Mouse (Mus musculus) forebrain, embryonic 16.5 days (tissue): Measurements from ENCODE around the gene Zfhx3. TPM values are rescaled to one million over a fixed set of nuclear protein-coding genes. Genes with fewer than 3 reads are reported as not detected.
A peak's percentile ranks its signal among the peaks of the same experiment; 100 is the strongest.

Source experiments
- ATAC-seq: fragments of 200-750 bp; cut with Nextera tagmentation; 2 replicates; pipeline ENCODE4 v1.8.0; 2017; ENCODE audit warnings: mild to moderate bottlenecking, moderate library complexity
- H3K27ac ChIP-seq: fragments of 300-500 bp; sonication (generic); 2 replicates; pipeline ENCODE4 v1.5.1; 2014; ENCODE audit warnings: low read length, control low read depth
- H3K27me3 ChIP-seq: fragments of 300-500 bp; sonication (generic); replicated peaks from 2 replicates; pipeline ENCODE4 v1.6.1; 2014; ENCODE audit warnings: low read length; ENCODE audit not compliant: control insufficient read depth, insufficient read depth
- H3K36me3 ChIP-seq: fragments of 300-500 bp; sonication (generic); 2 replicates; pipeline ENCODE4 v1.6.1; 2014; ENCODE audit not compliant: control insufficient read depth, insufficient read depth
- H3K4me1 ChIP-seq: fragments of 300-500 bp; sonication (generic); replicated peaks from 2 replicates; pipeline ENCODE4 v1.6.1; 2014; ENCODE audit warnings: low read length; ENCODE audit not compliant: control insufficient read depth, insufficient read depth
- H3K4me2 ChIP-seq: fragments of 300-500 bp; sonication (generic); 2 replicates; pipeline ENCODE4 v1.6.1; 2014; ENCODE audit warnings: mild to moderate bottlenecking, low read length, control low read depth
- H3K4me3 ChIP-seq: fragments of 300-500 bp; sonication (generic); replicated peaks from 2 replicates; pipeline ENCODE4 v1.5.1; 2014; ENCODE audit warnings: mild to moderate bottlenecking, low read length, control low read depth
- H3K9ac ChIP-seq: fragments of 300-500 bp; sonication (generic); replicated peaks from 2 replicates; pipeline ENCODE4 v1.6.1; 2014; ENCODE audit warnings: low read depth, low read length, control low read depth
- H3K9me3 ChIP-seq: fragments of 300-500 bp; sonication (generic); 2 replicates; pipeline ENCODE4 v1.6.1; 2016; ENCODE audit warnings: low read length; ENCODE audit not compliant: control insufficient read depth
- WGBS: fragments of 180-500 bp; shearing (Covaris S2); extraction: QIAGEN DNeasy Blood & Tissue Kit; methylation state at CpG from one replicate; pipeline ENCODE4 v1.1.7; 2014; 5-methylcytosine and 5-hydroxymethylcytosine counted together
- polyA plus RNA-seq: library from polyadenylated mRNA; unstranded; fragments of >200 nt; fragmentation: Nextera tagmentation; extraction: Ambion mirVana; gene quantifications from 2 replicates; pipeline ENCODE4 v1.2.1, GENCODE M21; 2015

The Zfhx3 gene
- polyA plus RNA-seq, 1 experiment from 2014 or later, result 14.6 TPM

- Histone ChIP-seq H3K9me3 (no peaks in the 10 kb centered on the region), H3K36me3 (no peaks in the 10 kb centered on the region), H3K4me1 (peaks cover 23% of the 10 kb centered on the region), H3K27ac (no peak overlapping the region), H3K9ac (no peak overlapping the region), H3K4me3 (peak overlapping the region; percentile 21), H3K27me3 (peaks cover 33% of the 10 kb centered on the region), H3K4me2 (peak overlapping the region; percentile 49)
- 8% methylated on average over 5 of the region's 5 CpGs for WGBS
- 0 out of 2 replicates have a peak, but pooled peaks have one; percentile 28 for ATAC-seq
Measured at GRCm38 (mm10) chr8:108692239-108692627, 749.8 kb downstream of the Zfhx3 start.

DNA sequence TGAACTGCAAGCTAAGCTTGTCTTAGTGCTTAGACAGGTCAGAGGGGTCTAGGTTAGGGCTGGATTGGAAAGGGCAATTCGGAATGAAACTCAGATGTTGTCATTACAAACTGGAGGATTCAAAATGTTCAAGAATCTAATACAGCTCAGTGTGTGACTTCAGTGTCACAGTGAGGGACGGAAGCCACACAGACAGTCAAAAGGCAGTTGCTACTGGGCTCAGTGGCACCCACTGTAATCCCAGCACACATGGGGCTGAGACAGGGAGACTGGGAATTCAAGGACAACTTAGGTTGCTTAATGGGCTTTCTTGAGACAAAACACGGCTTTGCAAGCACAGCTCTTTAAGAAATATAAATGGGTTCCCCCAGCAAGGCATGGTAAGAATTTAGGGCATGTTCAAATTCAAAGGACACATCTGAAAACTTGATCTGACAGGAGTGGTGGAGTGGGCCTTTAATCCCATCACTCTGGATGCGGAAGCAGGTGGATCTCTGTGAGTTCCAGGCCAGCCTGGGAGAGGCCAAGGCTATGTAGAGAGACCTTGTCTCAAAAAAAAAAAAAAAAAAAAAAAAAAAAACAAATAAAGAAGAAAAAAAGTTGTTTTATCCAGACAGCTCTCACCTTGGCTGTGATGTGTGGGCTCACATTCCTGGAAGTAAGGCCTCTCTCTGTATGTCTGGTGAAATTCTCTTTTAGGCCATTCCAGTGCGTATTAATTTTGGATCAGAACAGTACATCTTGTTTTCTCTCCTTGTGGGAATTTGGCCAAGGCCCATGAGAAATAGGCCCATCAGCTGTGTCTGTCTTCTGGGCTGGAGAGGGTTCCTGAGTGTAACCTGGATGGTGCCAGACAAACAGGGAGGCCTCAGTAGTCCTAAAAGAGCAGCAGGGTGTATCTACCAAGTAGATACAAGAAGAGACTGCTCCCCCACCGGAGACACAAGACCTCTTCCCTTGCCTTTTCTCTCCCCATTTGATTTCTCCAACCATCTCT is 750.5 kb downstream of the Zfhx3 start:
- Histone ChIP-seq H3K9ac (no peak overlapping the region), H3K27ac (no peak overlapping the region), H3K4me2 (no peak overlapping the region), H3K4me1 (peaks cover 23% of the 10 kb centered on the region), H3K9me3 (no peaks in the 10 kb centered on the region), H3K4me3 (no peak overlapping the region), H3K27me3 (peaks cover 38% of the 10 kb centered on the region), H3K36me3 (no peaks in the 10 kb centered on the region)
- no peak for ATAC-seq
- 71% methylated on average over 6 of the region's 6 CpGs for WGBS

GRCm38 (mm10) chr8:108693841-108694240 is 751.4 kb downstream of the Zfhx3 start:
- H3K9me3 ChIP-seq, result no peaks in the 10 kb centered on the region
- H3K4me1 ChIP-seq, result peaks cover 23% of the 10 kb centered on the region
- ATAC-seq, result no peak
- H3K9ac ChIP-seq, result no peak overlapping the region
- no peak overlapping the region for H3K4me2 ChIP-seq
- WGBS, result 80% methylated on average over 5 of the region's 5 CpGs
- H3K4me3 ChIP-seq, result no peak overlapping the region
- H3K27ac ChIP-seq, result no peak overlapping the region
- peaks cover 42% of the 10 kb centered on the region for H3K27me3 ChIP-seq
- H3K36me3 ChIP-seq, result no peaks in the 10 kb centered on the region

GRCm38 (mm10) chr8:108694516-108694915 is 752.1 kb downstream of the Zfhx3 start:
- Histone ChIP-seq H3K9ac (no peak overlapping the region), H3K36me3 (no peaks in the 10 kb centered on the region), H3K27ac (no peak overlapping the region), H3K27me3 (peaks cover 48% of the 10 kb centered on the region), H3K4me3 (no peak overlapping the region), H3K4me2 (no peak overlapping the region), H3K9me3 (no peaks in the 10 kb centered on the region), H3K4me1 (peaks cover 23% of the 10 kb centered on the region)
- ATAC-seq, result no peak
- WGBS, result 30% methylated on average over 6 of the region's 6 CpGs

DNA sequence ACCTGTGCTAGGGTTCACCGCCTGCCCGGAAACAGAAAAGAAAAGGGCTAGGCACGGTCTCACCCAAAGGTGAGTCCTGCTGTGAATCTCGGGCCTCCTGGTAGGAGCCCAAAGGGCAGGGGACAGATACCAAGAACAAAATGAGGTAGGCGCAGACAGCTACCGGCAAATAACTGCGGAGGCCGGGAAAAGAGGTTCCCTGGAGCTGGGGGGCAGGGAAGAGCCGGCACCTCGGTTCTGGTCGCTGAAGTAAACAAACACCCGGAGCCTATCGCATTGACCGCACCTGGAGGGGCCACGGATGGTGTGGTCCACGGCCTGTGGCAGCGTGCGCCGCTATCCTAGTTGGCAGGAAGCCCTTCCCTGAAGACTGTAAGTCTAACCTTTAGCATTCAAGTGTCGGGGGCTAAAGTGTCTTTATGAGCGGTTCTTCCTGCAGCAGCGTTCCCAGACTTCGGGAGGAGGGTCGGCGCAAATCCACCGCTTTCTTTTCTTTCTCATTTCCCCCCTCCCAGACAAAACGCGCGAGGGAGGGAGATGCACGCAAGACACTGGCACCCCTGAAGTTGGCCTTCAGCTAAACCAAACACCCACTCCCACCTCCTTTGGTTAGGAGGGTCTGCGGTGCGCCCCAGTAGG is 752.9 kb downstream of the Zfhx3 start:
- no peak for ATAC-seq
- Histone ChIP-seq H3K9ac (0 out of 2 replicates have a peak overlapping the region, but pooled peaks have one; percentile 8), H3K4me3 (peak overlapping the region; percentile 17; the same call in 1 of the 2 replicates), H3K9me3 (no peaks in the 10 kb centered on the region), H3K36me3 (no peaks in the 10 kb centered on the region), H3K27ac (no peak overlapping the region), H3K4me2 (peak overlapping the region; percentile 41), H3K27me3 (peaks cover 56% of the 10 kb centered on the region), H3K4me1 (peaks cover 25% of the 10 kb centered on the region)
- WGBS, result 5% methylated on average over 31 of the region's 32 CpGs

- under 1% methylated on average over 31 of the region's 31 CpGs for WGBS
- H3K4me3 ChIP-seq, result peak overlapping the region; percentile 17; the same call in 1 of the 2 replicates
- ATAC-seq, result no peak
- no peak overlapping the region for H3K27ac ChIP-seq
- H3K4me2 ChIP-seq, result peak overlapping the region; percentile 41
- H3K36me3 ChIP-seq, result no peaks in the 10 kb centered on the region
- H3K9me3 ChIP-seq, result no peaks in the 10 kb centered on the region
- H3K27me3 ChIP-seq, result peaks cover 57% of the 10 kb centered on the region
- peaks cover 20% of the 10 kb centered on the region for H3K4me1 ChIP-seq
- no peak overlapping the region for H3K9ac ChIP-seq
Measured at GRCm38 (mm10) chr8:108695938-108696630, 753.6 kb downstream of the Zfhx3 start.

GRCm38 (mm10) chr8:108696631-108697410 is 754.4 kb downstream of the Zfhx3 start:
- H3K9ac ChIP-seq, result no peak overlapping the region
- no peak overlapping the region for H3K27ac ChIP-seq
- no peaks in the 10 kb centered on the region for H3K9me3 ChIP-seq
- H3K27me3 ChIP-seq, result peaks cover 59% of the 10 kb centered on the region
- peak overlapping the region; percentile 41 for H3K4me2 ChIP-seq
- H3K4me3 ChIP-seq, result no peak overlapping the region
- WGBS, result 1% methylated on average over 27 of the region's 27 CpGs
- peaks cover 12% of the 10 kb centered on the region for H3K4me1 ChIP-seq
- no peaks in the 10 kb centered on the region for H3K36me3 ChIP-seq
- no peak for ATAC-seq

DNA sequence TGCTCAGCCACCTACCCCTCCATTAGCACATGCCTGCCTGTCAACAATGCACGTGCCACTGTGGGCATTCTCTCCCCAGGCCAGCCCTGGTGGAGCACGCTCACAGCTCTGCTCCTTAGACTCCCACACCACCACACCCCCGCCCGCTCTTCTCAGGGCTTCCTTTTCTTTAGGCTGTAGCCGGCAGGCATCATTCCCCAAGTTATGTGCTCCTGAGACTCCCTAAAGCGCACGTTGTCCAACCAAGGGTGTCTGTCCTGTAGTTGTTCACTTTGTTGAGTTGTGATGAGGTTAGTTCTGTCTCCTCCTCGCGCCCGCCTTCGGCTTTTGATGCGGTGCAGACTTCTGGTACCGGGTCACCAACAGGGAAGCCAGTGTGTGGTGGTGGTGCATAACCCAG is 755.1 kb downstream of the Zfhx3 start:
- Histone ChIP-seq H3K4me1 (peaks cover 11% of the 10 kb centered on the region; the same call in 1 of the 2 replicates), H3K27me3 (peaks cover 62% of the 10 kb centered on the region), H3K4me2 (peak overlapping the region; percentile 2; the same call in 1 of the 2 replicates), H3K27ac (no peak overlapping the region), H3K4me3 (no peak overlapping the region), H3K9me3 (no peaks in the 10 kb centered on the region), H3K9ac (no peak overlapping the region), H3K36me3 (no peaks in the 10 kb centered on the region)
- no peak for ATAC-seq
- WGBS, result under 1% methylated on average over 13 of the region's 13 CpGs
